Mouse (Mus musculus): ENCODE measurements around the gene Nodal. TPM values are rescaled to one million over a fixed set of nuclear protein-coding genes. Genes with fewer than 3 reads are reported as not detected.

Gene Nodal
- polyA plus RNA-seq, 1 experiment: 0.12 TPM

- DNase-seq (ENCODE audit: low read depth): no peak
- TF ChIP-seq POLR2A (IDR thresholded peaks at IDR 0.05; ENCODE audit: borderline replicate concordance, extremely low read depth, insufficient read depth, insufficient read length, poor library complexity, severe bottlenecking) (no peak), CTCF (IDR thresholded peaks at IDR 0.05; ENCODE audit: borderline replicate concordance, extremely low read depth, insufficient read depth, insufficient read length) (no peak)
These were observed 35.9 kb upstream of the Nodal start for GRCm38 (mm10) chr10:61381823-61382222.

DNA sequence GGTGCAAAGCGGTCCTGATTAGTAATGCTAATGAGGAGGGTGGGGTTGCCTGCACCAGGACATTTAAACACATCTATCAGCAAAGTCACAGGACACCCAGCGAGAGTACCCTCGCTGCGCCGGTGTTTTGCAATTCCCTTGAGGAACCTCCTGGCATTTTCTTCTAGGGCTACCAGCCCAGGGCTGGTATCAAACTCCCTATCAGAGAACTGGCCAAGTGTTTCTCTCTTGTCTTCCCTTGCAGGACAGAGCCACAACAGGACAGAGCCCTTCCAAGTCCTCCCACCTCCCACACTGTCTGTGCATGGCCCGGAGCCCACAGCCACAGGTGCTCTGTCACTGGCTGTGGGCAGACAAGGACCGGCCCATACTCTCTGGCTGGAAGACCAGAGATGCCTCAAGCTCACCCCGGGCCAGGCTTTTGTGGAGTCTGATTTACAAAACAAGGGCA is 35.5 kb upstream of the Nodal start:
- no peak for DNase-seq (ENCODE audit: low read depth)
- TF ChIP-seq POLR2A (IDR thresholded peaks at IDR 0.05; ENCODE audit: borderline replicate concordance, extremely low read depth, insufficient read depth, insufficient read length, poor library complexity, severe bottlenecking) (no peak), CTCF (IDR thresholded peaks at IDR 0.05; ENCODE audit: borderline replicate concordance, extremely low read depth, insufficient read depth, insufficient read length) (no peak)

DNA sequence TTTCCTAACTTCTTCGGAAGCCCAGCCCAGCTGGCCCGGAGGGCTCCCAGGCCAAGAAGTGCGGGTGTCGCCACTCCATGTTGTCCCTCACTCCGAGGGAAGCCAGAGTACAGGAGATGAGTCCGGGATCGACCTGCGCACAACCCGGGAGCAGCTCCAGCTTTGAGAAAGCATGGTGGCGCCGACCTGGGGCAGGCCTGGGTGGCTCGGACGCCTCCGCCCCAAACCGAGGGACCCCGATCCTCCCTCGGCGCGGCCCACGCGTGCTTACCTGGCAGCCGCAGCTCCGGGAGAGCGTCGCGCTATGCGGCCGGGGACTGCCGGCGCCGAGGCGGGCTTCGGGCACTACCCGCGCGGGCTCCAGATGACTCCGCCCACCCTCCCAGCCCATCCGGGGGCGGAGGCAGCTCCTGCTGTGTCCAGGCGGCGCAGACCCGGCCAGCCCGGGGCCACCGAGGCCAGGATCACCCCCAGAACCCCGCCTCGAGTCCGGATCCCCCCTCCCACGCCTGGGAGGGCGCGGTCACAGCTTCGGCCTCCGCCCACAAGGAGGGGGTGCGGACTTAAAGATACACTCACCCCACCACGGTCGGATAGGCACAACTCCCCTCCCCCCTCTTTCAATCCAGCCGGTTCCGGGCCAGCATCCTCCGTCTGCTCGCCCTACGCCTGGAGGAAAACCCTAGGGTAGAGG is 34.6 kb upstream of the Nodal start, which contains the start of gene Pald1:
Gene Pald1 (minus strand): TSS at position 510 of the 694 bp plus-strand sequence.
- DNase-seq (ENCODE audit: low read depth): peak; percentile 86
- TF ChIP-seq CTCF (IDR thresholded peaks at IDR 0.05; ENCODE audit: borderline replicate concordance, extremely low read depth, insufficient read depth, insufficient read length): no peak
- TF ChIP-seq POLR2A (IDR thresholded peaks at IDR 0.05; ENCODE audit: borderline replicate concordance, extremely low read depth, insufficient read depth, insufficient read length, poor library complexity, severe bottlenecking): peak; percentile 55; the same call in 1 of the 2 replicates

- DNase-seq (ENCODE audit: low read depth): no peak
- no peak for TF ChIP-seq POLR2A (IDR thresholded peaks at IDR 0.05; ENCODE audit: borderline replicate concordance, extremely low read depth, insufficient read depth, insufficient read length, poor library complexity, severe bottlenecking)
- no peak for TF ChIP-seq CTCF (IDR thresholded peaks at IDR 0.05; ENCODE audit: borderline replicate concordance, extremely low read depth, insufficient read depth, insufficient read length)
These were observed 34.1 kb upstream of the Nodal start for GRCm38 (mm10) chr10:61383715-61384047.

DNA sequence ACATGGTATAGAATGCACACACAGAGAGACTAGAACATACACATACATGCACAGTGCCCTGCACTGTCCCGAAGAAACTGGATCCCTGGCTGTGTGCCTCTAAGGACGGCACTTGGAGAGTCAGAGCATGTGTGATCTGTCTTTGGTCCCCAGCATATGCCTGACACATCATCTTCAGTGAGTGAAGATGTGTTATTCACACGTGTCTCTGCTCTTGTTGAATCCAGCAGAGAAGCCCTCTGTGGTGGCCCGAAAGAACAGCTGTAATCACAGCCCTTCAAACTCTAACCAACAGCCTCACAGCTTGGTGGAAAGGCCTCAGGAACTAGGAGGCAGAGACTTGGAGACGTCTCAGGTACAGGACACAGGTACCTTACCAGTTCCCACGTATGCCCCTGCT is 32.6 kb upstream of the Nodal start:
- TF ChIP-seq CTCF (IDR thresholded peaks at IDR 0.05; ENCODE audit: borderline replicate concordance, extremely low read depth, insufficient read depth, insufficient read length) (no peak), POLR2A (IDR thresholded peaks at IDR 0.05; ENCODE audit: borderline replicate concordance, extremely low read depth, insufficient read depth, insufficient read length, poor library complexity, severe bottlenecking) (no peak)
- DNase-seq (ENCODE audit: low read depth): no peak

GRCm38 (mm10) chr10:61386284-61386683 is 31.5 kb upstream of the Nodal start:
- TF ChIP-seq CTCF (IDR thresholded peaks at IDR 0.05; ENCODE audit: borderline replicate concordance, extremely low read depth, insufficient read depth, insufficient read length) (no peak), POLR2A (IDR thresholded peaks at IDR 0.05; ENCODE audit: borderline replicate concordance, extremely low read depth, insufficient read depth, insufficient read length, poor library complexity, severe bottlenecking) (no peak)
- no peak for DNase-seq (ENCODE audit: low read depth)

GRCm38 (mm10) chr10:61389020-61389419 is 28.8 kb upstream of the Nodal start:
- no peak for TF ChIP-seq CTCF (IDR thresholded peaks at IDR 0.05; ENCODE audit: borderline replicate concordance, extremely low read depth, insufficient read depth, insufficient read length)
- no peak for TF ChIP-seq POLR2A (IDR thresholded peaks at IDR 0.05; ENCODE audit: borderline replicate concordance, extremely low read depth, insufficient read depth, insufficient read length, poor library complexity, severe bottlenecking)
- DNase-seq (ENCODE audit: low read depth): peak; percentile 52

DNA sequence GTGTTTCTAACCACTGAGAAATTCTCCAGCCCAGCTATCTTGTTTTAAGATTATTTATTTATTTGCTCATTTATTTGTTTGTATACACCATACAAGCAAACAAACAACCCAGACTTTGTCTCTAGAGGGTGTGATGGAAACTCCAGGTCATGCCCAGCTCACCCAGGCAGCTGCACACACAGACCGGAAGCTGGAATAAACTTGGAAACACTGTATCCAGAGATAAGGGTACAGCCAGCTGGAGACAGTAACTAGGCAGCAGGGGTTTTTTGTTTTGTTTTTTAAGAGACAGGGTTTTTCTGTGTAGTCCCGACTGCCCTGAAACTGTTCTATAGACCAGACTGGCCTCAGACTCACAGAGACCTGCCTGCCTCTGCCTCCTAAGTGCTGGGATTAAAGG is 27.6 kb upstream of the Nodal start:
- no peak for TF ChIP-seq POLR2A (IDR thresholded peaks at IDR 0.05; ENCODE audit: borderline replicate concordance, extremely low read depth, insufficient read depth, insufficient read length, poor library complexity, severe bottlenecking)
- no peak for TF ChIP-seq CTCF (IDR thresholded peaks at IDR 0.05; ENCODE audit: borderline replicate concordance, extremely low read depth, insufficient read depth, insufficient read length)
- no peak for DNase-seq (ENCODE audit: low read depth)

GRCm38 (mm10) chr10:61392584-61392983 is 25.2 kb upstream of the Nodal start:
- no peak for TF ChIP-seq CTCF (IDR thresholded peaks at IDR 0.05; ENCODE audit: borderline replicate concordance, extremely low read depth, insufficient read depth, insufficient read length)
- TF ChIP-seq POLR2A (IDR thresholded peaks at IDR 0.05; ENCODE audit: borderline replicate concordance, extremely low read depth, insufficient read depth, insufficient read length, poor library complexity, severe bottlenecking): no peak
- no peak for DNase-seq (ENCODE audit: low read depth)

- TF ChIP-seq POLR2A (IDR thresholded peaks at IDR 0.05; ENCODE audit: borderline replicate concordance, extremely low read depth, insufficient read depth, insufficient read length, poor library complexity, severe bottlenecking) (no peak), CTCF (IDR thresholded peaks at IDR 0.05; ENCODE audit: borderline replicate concordance, extremely low read depth, insufficient read depth, insufficient read length) (no peak)
- no peak for DNase-seq (ENCODE audit: low read depth)
These were observed 23.2 kb upstream of the Nodal start for GRCm38 (mm10) chr10:61394476-61395136.

DNA sequence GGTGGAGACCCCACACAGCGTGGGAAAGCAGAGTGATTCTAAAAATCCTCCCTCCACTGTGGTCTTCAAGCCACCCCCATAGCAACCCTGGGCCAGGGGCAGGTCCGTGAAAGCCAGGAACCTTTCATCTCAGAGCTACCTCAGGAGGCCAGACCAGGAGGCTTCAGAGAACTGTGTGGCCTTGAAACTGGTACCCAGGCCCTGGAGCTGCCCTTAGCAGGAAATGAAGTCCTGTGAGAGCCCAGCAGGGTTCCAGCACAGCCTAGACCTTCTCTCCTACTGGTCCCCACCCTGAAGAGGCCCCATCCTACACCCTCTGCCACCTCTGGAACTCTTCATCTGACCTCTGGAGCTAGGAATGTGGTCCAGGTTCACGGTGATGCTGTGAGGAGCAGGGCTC is 19.6 kb upstream of the Nodal start:
- TF ChIP-seq CTCF (IDR thresholded peaks at IDR 0.05; ENCODE audit: borderline replicate concordance, extremely low read depth, insufficient read depth, insufficient read length) (no peak), POLR2A (IDR thresholded peaks at IDR 0.05; ENCODE audit: borderline replicate concordance, extremely low read depth, insufficient read depth, insufficient read length, poor library complexity, severe bottlenecking) (no peak)
- no peak for DNase-seq (ENCODE audit: low read depth)

Data from brain, embryonic 14.5 days (tissue).